Mouse (Mus musculus): ENCODE data around the gene Bcl2l13. TPM values are rescaled to one million over a fixed set of nuclear protein-coding genes. Genes with fewer than 3 reads are reported as not detected.
"Not testable (repeated sequence)": the region's sequence is repeated elsewhere in the genome, so short reads cannot be mapped to it uniquely, and the experiment has no call there.

Bcl2l13 gene
- polyA plus RNA-seq, 1 experiment from 2014 or later = 52.3 TPM

- DNase-seq (ENCODE audit: low spot score) = no peak
- Histone ChIP-seq H3K9ac (ENCODE audit: low read depth, low read length) (no peak overlapping the region), H3K27ac (ENCODE audit: low read depth, low read length) (no peak overlapping the region), H3K36me3 (ENCODE audit: control insufficient read depth, insufficient read depth, low read length) (peaks cover 14% of the 10 kb centered on the region; the same call in 1 of the 2 replicates), H3K4me2 (no peak overlapping the region), H3K9me3 (ENCODE audit: control insufficient read depth, low read length) (no peaks in the 10 kb centered on the region), H3K4me1 (replicated peaks; ENCODE audit: control insufficient read depth, insufficient read depth, low read length) (no peaks in the 10 kb centered on the region), H3K27me3 (replicated peaks; ENCODE audit: control insufficient read depth, insufficient read depth, low read length) (no peaks in the 10 kb centered on the region), H3K4me3 (ENCODE audit: low read depth, low read length) (no peak overlapping the region)
- WGBS = 66% methylated on average over 6 of the region's 6 CpGs
- ATAC-seq (replicated peaks; ENCODE audit: low FRiP score) = 0 out of 2 replicates have a peak, but pooled peaks have one; percentile 15
Observed at GRCm38 (mm10) chr6:120898188-120898833, 62.3 kb downstream of the Bcl2l13 start.

GRCm38 (mm10) chr6:120901776-120902645 lies 66.0 kb downstream of the Bcl2l13 start:
- no peak for ATAC-seq (replicated peaks; ENCODE audit: low FRiP score)
- 79% methylated on average over 14 of the region's 14 CpGs for WGBS

GRCm38 (mm10) chr6:120903450-120903912 lies 67.5 kb downstream of the Bcl2l13 start:
- Histone ChIP-seq H3K27me3 (replicated peaks; ENCODE audit: control insufficient read depth, insufficient read depth, low read length) (no peaks in the 10 kb centered on the region), H3K4me2 (no peak overlapping the region), H3K4me3 (ENCODE audit: low read depth, low read length) (no peak overlapping the region), H3K36me3 (ENCODE audit: control insufficient read depth, insufficient read depth, low read length) (no peaks in the 10 kb centered on the region), H3K9me3 (ENCODE audit: control insufficient read depth, low read length) (no peaks in the 10 kb centered on the region), H3K4me1 (replicated peaks; ENCODE audit: control insufficient read depth, insufficient read depth, low read length) (peaks cover 4% of the 10 kb centered on the region), H3K27ac (ENCODE audit: low read depth, low read length) (no peak overlapping the region), H3K9ac (ENCODE audit: low read depth, low read length) (no peak overlapping the region)
- ATAC-seq (replicated peaks; ENCODE audit: low FRiP score) (peak; percentile 54), DNase-seq (ENCODE audit: low spot score) (no peak)
- WGBS = 41% methylated on average over 5 of the region's 5 CpGs

More at GRCm38 (mm10) chr6:120901776-120902645, 66.0 kb downstream of the Bcl2l13 start:
- no peak for DNase-seq (ENCODE audit: low spot score)
- no peak overlapping the region for H3K4me2 ChIP-seq
- no peak overlapping the region for H3K4me3 ChIP-seq (ENCODE audit: low read depth, low read length)
- no peaks in the 10 kb centered on the region for H3K9me3 ChIP-seq (ENCODE audit: control insufficient read depth, low read length)
- H3K27me3 ChIP-seq (replicated peaks; ENCODE audit: control insufficient read depth, insufficient read depth, low read length) = no peaks in the 10 kb centered on the region
- H3K4me1 ChIP-seq (replicated peaks; ENCODE audit: control insufficient read depth, insufficient read depth, low read length) = peaks cover 4% of the 10 kb centered on the region
- no peak overlapping the region for H3K27ac ChIP-seq (ENCODE audit: low read depth, low read length)
- H3K36me3 ChIP-seq (ENCODE audit: control insufficient read depth, insufficient read depth, low read length) = peaks cover 5% of the 10 kb centered on the region; the same call in 1 of the 2 replicates
- no peak overlapping the region for H3K9ac ChIP-seq (ENCODE audit: low read depth, low read length)

GRCm38 (mm10) chr6:120903961-120904360 lies 67.9 kb downstream of the Bcl2l13 start:
- no peak for DNase-seq (ENCODE audit: low spot score)
- no peak overlapping the region for H3K27ac ChIP-seq (ENCODE audit: low read depth, low read length)
- H3K4me3 ChIP-seq (ENCODE audit: low read depth, low read length) = no peak overlapping the region
- no peaks in the 10 kb centered on the region for H3K27me3 ChIP-seq (replicated peaks; ENCODE audit: control insufficient read depth, insufficient read depth, low read length)
- H3K36me3 ChIP-seq (ENCODE audit: control insufficient read depth, insufficient read depth, low read length) = no peaks in the 10 kb centered on the region
- H3K9me3 ChIP-seq (ENCODE audit: control insufficient read depth, low read length) = no peaks in the 10 kb centered on the region
- ATAC-seq (replicated peaks; ENCODE audit: low FRiP score) = no peak
- peaks cover 4% of the 10 kb centered on the region for H3K4me1 ChIP-seq (replicated peaks; ENCODE audit: control insufficient read depth, insufficient read depth, low read length)
- no peak overlapping the region for H3K9ac ChIP-seq (ENCODE audit: low read depth, low read length)
- 79% methylated on average over 11 of the region's 11 CpGs for WGBS
- no peak overlapping the region for H3K4me2 ChIP-seq

DNA sequence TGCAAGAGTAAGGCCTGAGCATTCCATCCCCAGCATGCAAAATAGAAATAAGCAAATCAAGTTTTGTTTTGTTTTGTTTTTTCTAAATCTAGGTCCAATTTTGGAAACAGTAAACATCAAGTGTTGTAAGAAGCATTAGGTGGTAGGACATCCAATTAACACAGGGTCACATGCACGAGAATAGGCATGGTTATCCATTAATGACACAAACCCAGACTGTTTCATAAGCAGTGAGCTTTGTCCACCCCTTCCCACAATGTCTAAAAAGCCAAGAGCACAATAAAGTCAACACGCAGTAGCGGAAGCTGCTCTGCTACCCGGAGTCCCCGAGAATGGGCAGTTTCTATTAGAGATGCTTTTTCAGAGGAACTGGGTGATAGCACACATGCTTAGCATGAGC lies 69.1 kb downstream of the Bcl2l13 start:
- Histone ChIP-seq H3K36me3 (ENCODE audit: control insufficient read depth, insufficient read depth, low read length) (no peaks in the 10 kb centered on the region), H3K4me2 (no peak overlapping the region), H3K9ac (ENCODE audit: low read depth, low read length) (no peak overlapping the region), H3K4me1 (replicated peaks; ENCODE audit: control insufficient read depth, insufficient read depth, low read length) (peaks cover 4% of the 10 kb centered on the region), H3K27me3 (replicated peaks; ENCODE audit: control insufficient read depth, insufficient read depth, low read length) (no peaks in the 10 kb centered on the region), H3K9me3 (ENCODE audit: control insufficient read depth, low read length) (no peaks in the 10 kb centered on the region), H3K27ac (ENCODE audit: low read depth, low read length) (no peak overlapping the region), H3K4me3 (ENCODE audit: low read depth, low read length) (no peak overlapping the region)
- DNase-seq (ENCODE audit: low spot score) = no peak
- WGBS = 85% methylated on average over 5 of the region's 5 CpGs
- no peak for ATAC-seq (replicated peaks; ENCODE audit: low FRiP score)

DNA sequence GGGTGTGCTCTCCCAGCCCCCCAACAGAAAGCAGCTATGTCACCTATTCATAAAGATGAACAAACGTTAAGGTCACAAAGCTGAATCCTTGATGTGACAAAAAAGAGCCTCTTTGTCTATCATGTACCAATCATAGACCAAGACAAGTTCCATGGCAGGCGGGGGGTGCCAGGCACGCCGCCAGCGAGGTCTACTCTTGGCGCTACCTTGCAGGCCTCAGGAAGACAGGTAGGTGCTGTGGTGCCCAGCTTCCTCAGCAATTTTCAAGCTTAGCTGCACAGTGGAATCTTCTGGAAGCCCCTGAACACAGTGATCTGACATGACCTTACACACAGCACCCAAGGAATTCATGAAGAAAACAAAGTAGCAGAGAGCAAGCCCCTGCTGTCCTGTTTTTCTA lies 70.5 kb downstream of the Bcl2l13 start:
- no peak overlapping the region for H3K4me3 ChIP-seq (ENCODE audit: low read depth, low read length)
- H3K4me2 ChIP-seq = no peak overlapping the region
- 92% methylated on average over 6 of the region's 6 CpGs for WGBS
- DNase-seq (ENCODE audit: low spot score) (no peak), ATAC-seq (replicated peaks; ENCODE audit: low FRiP score) (no peak)
- H3K27me3 ChIP-seq (replicated peaks; ENCODE audit: control insufficient read depth, insufficient read depth, low read length) = no peaks in the 10 kb centered on the region
- H3K9me3 ChIP-seq (ENCODE audit: control insufficient read depth, low read length) = no peaks in the 10 kb centered on the region
- H3K27ac ChIP-seq (ENCODE audit: low read depth, low read length) = no peak overlapping the region
- peaks cover 8% of the 10 kb centered on the region for H3K4me1 ChIP-seq (replicated peaks; ENCODE audit: control insufficient read depth, insufficient read depth, low read length)
- no peaks in the 10 kb centered on the region for H3K36me3 ChIP-seq (ENCODE audit: control insufficient read depth, insufficient read depth, low read length)
- no peak overlapping the region for H3K9ac ChIP-seq (ENCODE audit: low read depth, low read length)

GRCm38 (mm10) chr6:120907876-120908597 lies 72.0 kb downstream of the Bcl2l13 start:
- H3K4me1 ChIP-seq (replicated peaks; ENCODE audit: control insufficient read depth, insufficient read depth, low read length) = peaks cover 21% of the 10 kb centered on the region
- H3K9me3 ChIP-seq (ENCODE audit: control insufficient read depth, low read length); H3K4me3 ChIP-seq (ENCODE audit: low read depth, low read length); DNase-seq (ENCODE audit: low spot score); H3K4me2 ChIP-seq; H3K27me3 ChIP-seq (replicated peaks; ENCODE audit: control insufficient read depth, insufficient read depth, low read length); ATAC-seq (replicated peaks; ENCODE audit: low FRiP score); H3K27ac ChIP-seq (ENCODE audit: low read depth, low read length); H3K36me3 ChIP-seq (ENCODE audit: control insufficient read depth, insufficient read depth, low read length); H3K9ac ChIP-seq (ENCODE audit: low read depth, low read length): not testable (repeated sequence)
- 82% methylated on average over 9 of the region's 10 CpGs for whole genome bisulfite sequencing

DNA sequence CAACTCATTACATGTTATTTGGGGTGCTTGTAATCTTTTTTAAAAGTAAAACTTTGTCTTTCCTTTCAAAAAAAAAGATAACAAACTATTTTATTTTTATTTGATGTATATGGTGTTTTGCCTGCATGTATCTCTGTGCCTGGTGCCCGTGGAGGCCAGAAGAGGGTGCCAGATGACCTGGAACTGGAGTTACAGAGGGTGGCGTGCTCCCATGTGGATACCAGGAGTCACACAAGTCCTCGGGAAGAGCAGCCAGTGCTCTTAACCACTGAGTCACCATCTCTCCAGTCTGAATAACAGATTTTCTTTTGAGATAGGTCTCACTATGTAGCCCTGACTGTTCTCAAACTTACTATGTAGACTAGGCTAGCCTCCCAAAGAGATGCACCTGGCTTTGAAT lies 73.5 kb downstream of the Bcl2l13 start:
- H3K27ac ChIP-seq (ENCODE audit: low read depth, low read length) = no peak overlapping the region
- no peaks in the 10 kb centered on the region for H3K9me3 ChIP-seq (ENCODE audit: control insufficient read depth, low read length)
- no peaks in the 10 kb centered on the region for H3K27me3 ChIP-seq (replicated peaks; ENCODE audit: control insufficient read depth, insufficient read depth, low read length)
- no peak overlapping the region for H3K4me2 ChIP-seq
- ATAC-seq (replicated peaks; ENCODE audit: low FRiP score) (no peak), DNase-seq (ENCODE audit: low spot score) (no peak)
- H3K4me1 ChIP-seq (replicated peaks; ENCODE audit: control insufficient read depth, insufficient read depth, low read length) = peaks cover 30% of the 10 kb centered on the region
- H3K9ac ChIP-seq (ENCODE audit: low read depth, low read length) = no peak overlapping the region
- H3K4me3 ChIP-seq (ENCODE audit: low read depth, low read length) = no peak overlapping the region
- no peaks in the 10 kb centered on the region for H3K36me3 ChIP-seq (ENCODE audit: control insufficient read depth, insufficient read depth, low read length)
- WGBS = 77% methylated on average over 3 of the region's 3 CpGs

Data from liver, embryonic 11.5 days (tissue).